Mouse (Mus musculus): ENCODE data around the gene Naa40. TPM values are rescaled to one million over a fixed set of nuclear protein-coding genes. Genes with fewer than 3 reads are reported as not detected.

Gene Naa40
- 12.3 and 13.1 TPM in 2 replicates for polyA plus RNA-seq (2012; rRNA removed)

GRCm38 (mm10) chr19:7240782-7241690 lies at the start of gene Naa40:
Naa40 (minus strand) TSS chr19:7241183.

GRCm38 (mm10) chr19:7267091-7267741 lies 26.2 kb upstream of the Naa40 start, which contains the start of gene Rcor2:
Rcor2 (plus strand) TSS chr19:7267325.

GRCm38 (mm10) chr19:7217162-7217925 lies 23.6 kb downstream of the Naa40 start, which contains the start of gene Cox8a:
Cox8a (minus strand) TSS chr19:7217616.

DNA sequence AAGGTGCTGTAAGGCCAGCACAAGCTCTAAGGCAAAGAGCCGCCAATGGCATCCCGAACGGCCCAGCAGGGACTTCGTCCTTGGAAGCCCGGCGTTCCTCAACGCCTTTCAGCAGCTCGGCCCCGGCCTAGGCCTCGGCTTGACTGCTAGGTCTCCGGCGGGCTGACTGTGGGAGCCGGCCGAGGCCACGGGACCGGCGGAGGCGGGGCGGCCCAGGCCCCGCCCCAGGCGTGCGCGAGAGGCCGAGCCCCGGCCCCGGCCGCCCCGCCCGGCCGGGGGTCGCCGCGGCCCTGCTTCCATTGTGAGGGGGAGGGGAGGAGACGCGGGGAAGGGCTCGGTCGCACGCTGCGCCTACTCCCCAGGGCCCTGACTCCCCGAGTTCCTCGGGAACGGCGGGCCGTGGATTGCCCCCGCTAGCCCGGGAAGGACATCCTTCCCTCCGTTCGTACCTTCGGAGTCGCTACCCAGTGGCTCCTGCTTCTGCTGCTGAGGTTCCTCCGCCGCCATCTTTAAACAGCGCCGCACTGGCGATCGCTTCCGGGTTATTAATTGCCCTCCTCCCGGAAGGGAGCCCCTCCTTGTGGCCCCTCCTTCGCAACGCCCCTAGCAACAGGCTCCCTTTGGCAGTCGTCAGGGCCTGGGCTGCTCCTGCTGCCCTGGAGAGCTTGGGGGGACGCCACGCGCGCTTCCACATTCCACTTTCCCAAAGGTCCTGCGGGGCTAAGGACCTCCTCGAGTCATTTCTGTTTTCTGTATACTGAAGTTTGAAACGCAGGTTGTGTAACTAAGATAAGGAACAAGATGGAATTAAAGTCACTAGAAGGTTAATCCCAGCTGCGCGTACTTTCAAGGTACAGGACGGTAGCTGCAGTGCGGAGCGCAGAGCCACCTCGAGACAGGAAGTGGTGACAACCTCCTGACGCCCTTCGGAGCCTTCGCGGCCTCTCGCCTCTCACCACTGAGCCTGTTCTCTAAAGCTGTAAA lies 34.9 kb downstream of the Naa40 start, which contains the start of gene Otub1:
Gene Otub1, minus strand, starts transcription at position 564 of the 984 bp plus-strand sequence.

Other genes starting within 250 kb of the Naa40 start
- 10.4 and 11.7 TPM in 2 replicates for gene Dnajc4, start 248.6 kb downstream of the Naa40 start, polyA plus RNA-seq (2012; rRNA removed)
- 9.5 TPM in 2 replicates for gene Nudt22, start 245.1 kb downstream of the Naa40 start, polyA plus RNA-seq (2012; rRNA removed)
- gene Trpt1, start 245.1 kb downstream of the Naa40 start, polyA plus RNA-seq (2012; rRNA removed), result 3.1 and 3.2 TPM in 2 replicates
- 47.6 and 60.3 TPM in 2 replicates for gene Fermt3, start 221.7 kb downstream of the Naa40 start, polyA plus RNA-seq (2012; rRNA removed)
- gene Stip1, start 201.2 kb downstream of the Naa40 start, polyA plus RNA-seq (2012; rRNA removed), result 57.8 and 59.8 TPM in 2 replicates
- gene Macrod1, start 184.4 kb downstream of the Naa40 start, polyA plus RNA-seq (2012; rRNA removed), result 10.4 and 11.4 TPM in 2 replicates
- gene Flrt1, start 135.5 kb downstream of the Naa40 start, polyA plus RNA-seq (2012; rRNA removed), result 0.02 and 0.04 TPM in 2 replicates
- gene Otub1, start 34.9 kb downstream of the Naa40 start, polyA plus RNA-seq (2012; rRNA removed), result 35.7 and 36.7 TPM in 2 replicates
- 378 and 389 TPM in 2 replicates for gene Cox8a, start 23.6 kb downstream of the Naa40 start, polyA plus RNA-seq (2012; rRNA removed)
- 1.9 and 2.0 TPM in 2 replicates for gene Rcor2, start 26.1 kb upstream of the Naa40 start, polyA plus RNA-seq (2012; rRNA removed)
- 11.8 and 13.6 TPM in 2 replicates for gene Mark2, start 100.7 kb upstream of the Naa40 start, polyA plus RNA-seq (2012; rRNA removed)
- gene Spindoc, start 141.8 kb upstream of the Naa40 start, polyA plus RNA-seq (2012; rRNA removed), result 2.4 and 3.2 TPM in 2 replicates
- gene 2700081O15Rik, start 176.4 kb upstream of the Naa40 start, polyA plus RNA-seq (2012; rRNA removed), result 4.2 and 4.6 TPM in 2 replicates
- gene Rtn3, start 242.1 kb upstream of the Naa40 start, polyA plus RNA-seq (2012; rRNA removed), result 48.5 and 50.4 TPM in 2 replicates

Measured in liver, embryonic 18 days (tissue).